Mouse (Mus musculus): ENCODE measurements around the gene Stap2. TPM values are rescaled to one million over a fixed set of nuclear protein-coding genes. Genes with fewer than 3 reads are reported as not detected.
A peak's percentile ranks its signal among the peaks of the same experiment; 100 is the strongest.

The Stap2 gene
- polyA plus RNA-seq, 1 experiment from 2014 or later = 18.3 TPM

- H3K36me3 ChIP-seq = peaks cover 45% of the 10 kb centered on the region
- H3K4me2 ChIP-seq = no peak overlapping the region
- ATAC-seq (ENCODE audit: borderline replicate concordance, extremely low read depth, low FRiP score, low TSS enrichment) = no peak
- H3K9ac ChIP-seq = no peak overlapping the region
- H3K9me3 ChIP-seq = no peaks in the 10 kb centered on the region
- H3K4me1 ChIP-seq = peaks cover 2% of the 10 kb centered on the region
- 79% methylated on average over 9 of the region's 9 CpGs for WGBS
- H3K4me3 ChIP-seq = no peak overlapping the region
- H3K27me3 ChIP-seq = peaks cover 3% of the 10 kb centered on the region; the same call in 1 of the 2 replicates
- H3K27ac ChIP-seq = no peak overlapping the region
Observed at GRCm38 (mm10) chr17:55964996-55965395, 40.4 kb downstream of the Stap2 start.

GRCm38 (mm10) chr17:55964496-55964895 is 40.9 kb downstream of the Stap2 start:
- Histone ChIP-seq H3K4me1 (peaks cover 7% of the 10 kb centered on the region), H3K36me3 (peaks cover 45% of the 10 kb centered on the region), H3K27me3 (no peaks in the 10 kb centered on the region), H3K4me2 (no peak overlapping the region), H3K9me3 (no peaks in the 10 kb centered on the region), H3K27ac (no peak overlapping the region), H3K9ac (no peak overlapping the region), H3K4me3 (no peak overlapping the region)
- no peak for ATAC-seq (ENCODE audit: borderline replicate concordance, extremely low read depth, low FRiP score, low TSS enrichment)
- WGBS = 85% methylated on average over 10 of the region's 10 CpGs

GRCm38 (mm10) chr17:55963171-55963570 is 42.2 kb downstream of the Stap2 start:
- Histone ChIP-seq H3K9me3 (no peaks in the 10 kb centered on the region), H3K27me3 (no peaks in the 10 kb centered on the region), H3K4me3 (no peak overlapping the region), H3K4me1 (peaks cover 12% of the 10 kb centered on the region), H3K36me3 (peaks cover 45% of the 10 kb centered on the region), H3K9ac (no peak overlapping the region), H3K27ac (no peak overlapping the region), H3K4me2 (no peak overlapping the region)
- WGBS = 47% methylated on average over 14 of the region's 14 CpGs
- ATAC-seq (ENCODE audit: borderline replicate concordance, extremely low read depth, low FRiP score, low TSS enrichment) = no peak

DNA sequence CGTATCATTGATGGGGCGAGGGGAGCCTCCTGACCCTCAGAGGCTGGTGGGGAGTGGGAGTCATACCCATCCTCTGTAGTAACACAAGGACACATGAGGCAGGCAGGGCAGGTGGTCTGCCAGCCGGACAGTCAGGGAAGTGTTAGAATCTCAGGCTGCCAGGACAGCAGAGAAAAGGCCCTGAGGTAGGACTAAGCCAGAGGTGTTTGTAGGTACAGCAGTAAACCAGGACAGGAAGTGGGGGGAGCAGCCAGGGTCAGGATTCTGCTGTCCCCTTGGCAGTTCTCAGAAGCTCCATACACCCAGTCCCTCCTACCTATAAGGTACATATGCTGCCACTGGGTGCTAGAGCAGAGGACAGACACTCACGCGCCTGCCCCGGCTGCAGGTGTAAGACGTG is 43.8 kb downstream of the Stap2 start:
- Histone ChIP-seq H3K4me3 (no peak overlapping the region), H3K9me3 (no peaks in the 10 kb centered on the region), H3K9ac (no peak overlapping the region), H3K4me2 (no peak overlapping the region), H3K36me3 (peaks cover 32% of the 10 kb centered on the region), H3K27ac (no peak overlapping the region), H3K27me3 (no peaks in the 10 kb centered on the region), H3K4me1 (peaks cover 23% of the 10 kb centered on the region)
- ATAC-seq (ENCODE audit: borderline replicate concordance, extremely low read depth, low FRiP score, low TSS enrichment) = no peak
- whole genome bisulfite sequencing = 92% methylated on average over 7 of the region's 7 CpGs

- H3K4me1 ChIP-seq = peaks cover 31% of the 10 kb centered on the region
- no peak overlapping the region for H3K4me3 ChIP-seq
- no peaks in the 10 kb centered on the region for H3K27me3 ChIP-seq
- H3K27ac ChIP-seq = no peak overlapping the region
- ATAC-seq (ENCODE audit: borderline replicate concordance, extremely low read depth, low FRiP score, low TSS enrichment) = no peak
- H3K9ac ChIP-seq = no peak overlapping the region
- no peak overlapping the region for H3K4me2 ChIP-seq
- H3K9me3 ChIP-seq = no peaks in the 10 kb centered on the region
- H3K36me3 ChIP-seq = peaks cover 24% of the 10 kb centered on the region
Observed at GRCm38 (mm10) chr17:55960791-55961190, 44.6 kb downstream of the Stap2 start.

GRCm38 (mm10) chr17:55959946-55960740 is 45.2 kb downstream of the Stap2 start:
- WGBS = 71% methylated on average over 10 of the region's 10 CpGs
- H3K4me3 ChIP-seq = peak overlapping the region; percentile 61
- H3K36me3 ChIP-seq = peaks cover 20% of the 10 kb centered on the region
- peaks cover 3% of the 10 kb centered on the region; the same call in 1 of the 2 replicates for H3K27me3 ChIP-seq
- H3K4me2 ChIP-seq = peak overlapping the region; percentile 66
- H3K4me1 ChIP-seq = peaks cover 31% of the 10 kb centered on the region
- H3K9me3 ChIP-seq = no peaks in the 10 kb centered on the region
- peak overlapping the region; percentile 99; the same call in 1 of the 2 replicates for H3K27ac ChIP-seq
- H3K9ac ChIP-seq = peak overlapping the region; percentile 39; the same call in 1 of the 2 replicates
- no peak for ATAC-seq (ENCODE audit: borderline replicate concordance, extremely low read depth, low FRiP score, low TSS enrichment)

DNA sequence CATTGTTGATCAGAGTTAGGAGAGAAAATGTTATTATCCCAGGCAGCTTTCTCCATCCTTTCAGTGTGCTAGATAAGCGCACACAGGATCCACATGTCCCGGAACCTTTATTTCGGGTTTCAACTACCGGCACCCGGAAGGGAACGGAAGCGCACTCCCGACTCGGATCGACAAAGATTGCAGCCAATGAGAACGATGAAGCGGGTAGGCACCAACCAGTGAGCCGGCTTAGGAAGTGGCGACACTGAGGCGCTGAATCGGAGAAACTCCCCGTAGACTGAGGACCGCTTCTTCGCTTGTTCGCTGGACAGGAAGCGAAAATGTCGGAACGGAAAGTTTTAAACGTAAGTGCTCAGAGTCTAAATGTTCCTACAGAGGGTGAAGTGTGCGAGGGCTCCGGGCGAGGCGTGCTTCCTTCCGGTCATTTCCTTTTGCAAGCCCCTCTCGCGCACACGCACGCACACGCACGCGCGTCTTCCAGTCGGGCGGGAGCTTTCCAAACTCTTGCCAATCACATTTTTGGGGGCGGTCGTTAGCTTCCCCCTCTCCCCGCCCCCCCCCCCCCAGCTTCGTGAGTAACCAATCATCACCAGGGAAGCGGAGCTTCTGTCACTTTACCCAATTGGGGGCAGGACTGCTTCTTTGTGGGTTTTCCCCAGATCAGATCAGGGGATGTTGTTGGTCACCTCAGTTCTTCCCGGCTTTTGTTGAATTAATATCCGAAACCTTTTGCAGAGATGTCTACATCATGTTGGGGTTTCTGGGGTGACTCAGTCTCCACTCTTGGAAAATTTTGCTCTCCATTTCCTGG is 46.3 kb downstream of the Stap2 start, which contains the start of gene Yju2:
Gene Yju2, plus strand, starts transcription at position 182 of the 811 bp plus-strand sequence.
- under 1% methylated on average over 43 of the region's 46 CpGs for WGBS
- H3K27me3 ChIP-seq = peaks cover 7% of the 10 kb centered on the region; the same call in 1 of the 2 replicates
- peak; percentile 91 for ATAC-seq (ENCODE audit: borderline replicate concordance, extremely low read depth, low FRiP score, low TSS enrichment)

GRCm38 (mm10) chr17:55958584-55958886 is 46.8 kb downstream of the Stap2 start:
- peaks cover 11% of the 10 kb centered on the region for H3K36me3 ChIP-seq
- no peak for ATAC-seq (ENCODE audit: borderline replicate concordance, extremely low read depth, low FRiP score, low TSS enrichment)

More for the DNA sequence above, 46.3 kb downstream of the Stap2 start, which contains the start of gene Yju2:
- H3K9ac ChIP-seq = peak within 1 kb of the TSS; percentile 57
- no peaks in the 10 kb centered on the region for H3K9me3 ChIP-seq
- peak within 1 kb of the TSS; percentile 61 for H3K4me3 ChIP-seq
- H3K4me2 ChIP-seq = peak within 1 kb of the TSS; percentile 75
- H3K27ac ChIP-seq = peak within 1 kb of the TSS; percentile 99
- H3K36me3 ChIP-seq = peaks cover 11% of the 10 kb centered on the region
- H3K4me1 ChIP-seq = peaks cover 31% of the 10 kb centered on the region

DNA sequence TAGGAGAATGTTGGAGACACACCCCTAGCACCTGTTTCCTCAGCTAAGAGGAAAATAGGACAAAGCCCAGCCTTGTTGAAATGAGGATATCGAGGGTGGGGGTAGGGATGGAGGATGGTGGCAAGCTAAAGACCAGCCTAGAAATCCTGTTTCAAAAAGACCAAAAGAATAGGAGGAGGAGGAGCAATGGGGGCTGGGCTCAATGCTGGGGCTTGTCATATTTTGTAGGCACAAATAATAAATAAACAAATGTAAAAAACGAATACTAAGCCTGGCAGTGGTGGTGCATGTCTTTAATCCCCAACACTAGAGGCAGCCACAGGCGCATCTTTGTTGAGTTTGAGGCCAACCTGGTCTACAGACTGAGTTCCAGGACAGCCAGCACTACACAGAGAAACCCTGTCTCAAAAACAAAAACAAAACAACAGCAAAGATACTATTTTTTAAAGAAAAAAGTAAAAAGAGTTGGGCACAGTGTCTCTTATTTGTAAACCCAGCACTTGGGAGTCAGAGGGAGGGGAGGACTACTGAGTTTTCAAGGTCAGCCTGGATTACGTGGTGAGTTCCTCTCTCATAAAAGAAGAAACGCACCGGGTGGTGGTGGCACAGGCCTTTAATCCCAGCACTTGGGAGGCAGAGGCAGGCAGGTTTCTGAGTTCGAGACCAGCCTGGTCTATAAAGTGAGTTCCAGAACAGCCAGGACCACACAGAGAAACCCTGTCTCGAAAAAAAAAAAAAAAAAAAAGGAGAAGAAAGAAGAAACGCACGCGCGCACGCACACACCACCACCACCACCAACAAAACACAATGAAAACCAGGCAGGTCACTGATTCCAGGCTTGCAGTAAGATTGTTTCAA is 47.4 kb downstream of the Stap2 start:
- no peak for ATAC-seq (ENCODE audit: borderline replicate concordance, extremely low read depth, low FRiP score, low TSS enrichment)
- H3K4me3 ChIP-seq = peak overlapping the region; percentile 61
- H3K4me1 ChIP-seq = peaks cover 31% of the 10 kb centered on the region
- WGBS = 72% methylated on average over 13 of the region's 13 CpGs
- peaks cover 7% of the 10 kb centered on the region for H3K27me3 ChIP-seq
- H3K9ac ChIP-seq = peak overlapping the region; percentile 53
- H3K36me3 ChIP-seq = peaks cover 11% of the 10 kb centered on the region
- H3K9me3 ChIP-seq = no peaks in the 10 kb centered on the region
- H3K27ac ChIP-seq = peak overlapping the region; percentile 99
- H3K4me2 ChIP-seq = peak overlapping the region; percentile 75

More at GRCm38 (mm10) chr17:55958584-55958886, 46.8 kb downstream of the Stap2 start:
- peak overlapping the region; percentile 61 for H3K4me3 ChIP-seq
- WGBS = 32% methylated on average over 2 of the region's 2 CpGs
- H3K4me1 ChIP-seq = peaks cover 31% of the 10 kb centered on the region
- peak overlapping the region; percentile 53 for H3K9ac ChIP-seq
- no peaks in the 10 kb centered on the region for H3K9me3 ChIP-seq
- H3K27ac ChIP-seq = peak overlapping the region; percentile 99
- peak overlapping the region; percentile 75 for H3K4me2 ChIP-seq
- peaks cover 7% of the 10 kb centered on the region; the same call in 1 of the 2 replicates for H3K27me3 ChIP-seq

DNA sequence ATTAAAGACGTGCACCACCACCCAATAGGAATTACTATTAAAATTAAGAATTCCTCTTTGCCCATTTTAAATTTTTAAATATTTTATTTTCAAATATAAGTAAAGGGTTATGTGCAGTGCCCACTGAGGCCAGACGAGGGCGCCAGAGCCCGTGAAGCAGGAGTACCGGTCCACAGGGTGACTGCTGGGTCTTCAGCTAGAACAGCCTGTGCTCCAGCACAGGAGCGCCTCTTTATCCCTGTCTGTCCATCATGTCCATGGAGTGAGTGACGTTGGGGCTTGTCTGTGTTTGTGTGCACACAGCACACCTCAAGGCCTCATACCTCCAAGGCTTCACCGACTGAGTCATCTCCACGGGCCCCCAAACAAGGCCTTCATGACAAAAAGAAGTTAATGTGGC is 48.2 kb downstream of the Stap2 start:
- ATAC-seq (ENCODE audit: borderline replicate concordance, extremely low read depth, low FRiP score, low TSS enrichment) = no peak
- no peak overlapping the region for H3K9ac ChIP-seq
- no peak overlapping the region for H3K4me3 ChIP-seq
- H3K9me3 ChIP-seq = no peaks in the 10 kb centered on the region
- H3K27ac ChIP-seq = no peak overlapping the region
- H3K27me3 ChIP-seq = peaks cover 12% of the 10 kb centered on the region
- H3K36me3 ChIP-seq = peaks cover 8% of the 10 kb centered on the region
- WGBS = 9% methylated on average over 9 of the region's 9 CpGs
- H3K4me2 ChIP-seq = no peak overlapping the region
- peaks cover 31% of the 10 kb centered on the region for H3K4me1 ChIP-seq

GRCm38 (mm10) chr17:55956591-55956990 is 48.8 kb downstream of the Stap2 start:
- Histone ChIP-seq H3K9ac (no peak overlapping the region), H3K9me3 (no peaks in the 10 kb centered on the region), H3K36me3 (peaks cover 3% of the 10 kb centered on the region), H3K4me1 (peaks cover 31% of the 10 kb centered on the region), H3K27ac (no peak overlapping the region), H3K27me3 (peaks cover 12% of the 10 kb centered on the region), H3K4me3 (peak overlapping the region; percentile 44), H3K4me2 (peak overlapping the region; percentile 68)
- ATAC-seq (ENCODE audit: borderline replicate concordance, extremely low read depth, low FRiP score, low TSS enrichment) = no peak
- WGBS = 33% methylated on average over 6 of the region's 6 CpGs
